Mouse (Mus musculus) yolk sac, embryonic 10.5 days (tissue): ENCODE data around the gene Cux2.
A peak's percentile ranks its signal among the peaks of the same experiment; 100 is the strongest.

Experiments used
- DNase-seq: peaks from one replicate; pipeline ENCODE4 v3.0.0-alpha.2; 2017; ENCODE audit warnings: low spot score

Cux2 gene

DNA sequence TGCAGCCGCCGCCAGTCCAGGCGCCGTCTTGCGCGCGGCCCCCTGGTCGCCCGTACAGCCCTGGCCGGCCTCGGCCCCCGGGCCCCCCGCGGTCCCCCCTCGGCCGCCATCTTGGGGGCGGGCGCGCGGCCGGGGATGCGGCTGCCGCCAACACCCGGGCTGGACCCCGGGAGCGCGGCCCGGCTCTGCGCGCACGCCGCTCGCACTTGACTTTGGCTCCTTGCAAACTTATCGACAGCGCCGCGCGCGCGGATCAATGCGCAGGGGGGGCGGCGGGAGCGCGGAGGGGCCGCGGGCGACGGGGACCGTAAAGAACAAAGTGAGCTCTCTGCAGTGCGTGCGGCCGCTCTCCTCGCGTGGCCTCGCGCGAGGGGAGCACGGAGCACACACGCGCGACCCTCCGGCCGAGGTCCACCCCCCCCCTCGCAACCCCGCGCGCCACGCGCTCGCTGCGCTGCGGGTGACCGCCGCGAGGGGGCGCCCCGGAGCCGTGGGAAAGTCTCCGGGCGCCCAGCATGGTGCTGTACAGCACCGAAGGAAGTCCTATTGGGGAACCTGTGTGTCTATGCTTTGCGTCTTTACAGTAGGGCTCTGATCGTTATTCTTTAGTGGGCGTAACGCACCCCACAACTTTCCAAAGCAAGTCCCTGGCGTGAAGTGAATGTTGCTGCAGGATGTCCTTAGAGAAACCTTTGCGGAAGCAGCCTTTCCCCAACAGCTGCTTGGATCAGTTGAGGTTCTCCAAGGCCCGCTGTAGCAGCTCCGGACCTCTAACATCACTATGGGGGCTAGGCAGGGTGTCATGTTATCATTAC lies at the start of gene Cux2:
Gene Cux2 (minus strand): TSS at position 86 of the 815 bp plus-strand sequence.
- peak; percentile 62 for DNase-seq

DNA sequence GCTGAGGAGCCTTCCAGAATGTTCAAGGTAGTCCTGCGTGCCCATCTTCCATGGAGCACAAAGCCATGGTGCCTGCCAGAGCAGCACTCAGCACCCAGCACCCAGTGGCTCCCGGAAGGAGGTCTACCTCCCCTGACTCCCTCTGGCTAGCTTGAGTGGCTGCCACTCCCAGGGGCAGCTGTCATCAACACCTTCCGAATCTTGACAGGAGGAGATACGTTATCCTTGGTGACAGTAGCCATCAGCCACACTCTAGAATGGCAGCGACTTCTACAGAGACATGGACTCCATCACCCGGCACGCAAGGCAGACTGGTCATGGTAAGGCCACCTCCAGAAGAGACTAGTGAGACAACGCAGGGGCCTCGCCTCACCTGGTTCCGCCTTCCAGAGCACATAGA lies 44.5 kb upstream of the Cux2 start:
- DNase-seq, result no peak

DNA sequence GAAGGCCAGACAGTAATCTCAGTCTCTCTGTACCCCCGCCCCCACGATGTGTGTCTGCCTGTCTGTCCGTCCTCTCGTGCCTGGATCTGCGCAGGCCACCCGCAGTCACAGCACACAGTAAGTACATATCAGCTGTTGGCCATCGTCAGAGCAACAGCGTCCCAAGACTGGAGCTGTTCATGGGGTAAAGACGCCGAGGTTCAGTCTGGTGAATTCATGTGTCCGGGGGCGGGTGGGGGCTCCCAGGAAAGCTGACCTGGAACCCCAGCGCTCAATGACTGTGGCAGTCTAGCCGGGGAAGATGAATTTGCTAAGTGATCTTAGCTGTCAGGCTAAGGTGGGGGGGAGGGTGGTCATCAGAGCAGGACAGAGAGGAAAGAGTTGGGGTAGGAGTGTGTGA lies 43.8 kb upstream of the Cux2 start:
- DNase-seq, result no peak

DNA sequence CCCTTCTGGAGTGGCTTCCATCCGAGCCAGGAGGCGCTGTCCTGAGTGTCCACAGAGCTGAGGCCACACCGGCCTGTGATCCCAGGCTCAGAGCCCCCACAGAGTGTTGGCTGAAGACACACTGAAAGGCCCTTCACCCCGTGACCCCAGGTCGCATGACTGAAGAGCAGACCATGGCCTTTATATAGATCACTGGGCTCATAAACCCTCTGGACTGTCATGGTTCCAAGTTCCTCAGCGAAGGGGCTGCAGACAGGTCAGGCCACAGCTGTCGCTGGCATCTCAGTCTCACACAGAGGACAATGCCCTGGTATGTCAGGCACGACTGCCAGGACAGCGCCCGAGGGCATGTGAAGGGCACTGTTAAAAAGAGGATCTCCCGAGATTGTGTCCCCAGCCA lies 42.9 kb upstream of the Cux2 start:
- no peak for DNase-seq

DNA sequence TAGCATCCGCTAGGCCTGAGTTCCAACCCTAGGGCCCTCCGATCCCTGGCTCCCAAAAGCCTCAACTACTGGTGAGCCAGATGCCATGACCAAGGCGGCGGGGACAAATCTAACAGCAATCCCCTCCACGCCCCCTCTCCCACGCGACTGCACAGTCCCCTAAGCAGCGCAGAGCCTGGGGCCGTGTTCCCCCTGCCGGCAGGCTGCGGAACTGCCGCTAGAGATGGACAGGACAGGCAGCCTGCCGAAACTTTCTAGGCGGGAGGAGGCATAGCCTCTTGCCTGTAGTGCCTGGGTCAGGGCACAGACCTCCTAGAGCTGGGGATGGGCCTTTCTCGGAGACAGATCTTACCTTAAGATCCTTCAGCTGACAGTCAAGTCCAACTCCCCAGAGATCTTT lies 41.2 kb upstream of the Cux2 start:
- DNase-seq, result peak; percentile 36

DNA sequence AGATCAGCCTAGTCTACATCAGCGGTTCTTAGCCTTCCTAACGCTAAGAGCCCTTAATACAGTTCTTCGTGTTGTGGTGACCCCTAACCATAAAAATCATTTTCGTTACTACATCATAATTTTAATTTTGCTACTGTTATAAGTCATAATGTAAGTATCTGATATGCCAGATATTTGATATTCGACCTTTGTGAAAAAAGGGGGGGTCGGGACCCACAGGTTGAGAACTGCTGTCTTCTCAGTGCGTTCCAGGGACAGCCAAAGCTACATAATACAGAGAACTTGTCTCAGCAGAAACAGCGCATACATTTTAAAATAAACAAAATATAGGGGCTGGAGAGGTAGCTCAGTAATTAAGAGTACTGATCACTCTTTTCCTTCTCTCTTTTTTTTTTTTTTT lies 39.8 kb upstream of the Cux2 start:
- DNase-seq, result no peak

DNA sequence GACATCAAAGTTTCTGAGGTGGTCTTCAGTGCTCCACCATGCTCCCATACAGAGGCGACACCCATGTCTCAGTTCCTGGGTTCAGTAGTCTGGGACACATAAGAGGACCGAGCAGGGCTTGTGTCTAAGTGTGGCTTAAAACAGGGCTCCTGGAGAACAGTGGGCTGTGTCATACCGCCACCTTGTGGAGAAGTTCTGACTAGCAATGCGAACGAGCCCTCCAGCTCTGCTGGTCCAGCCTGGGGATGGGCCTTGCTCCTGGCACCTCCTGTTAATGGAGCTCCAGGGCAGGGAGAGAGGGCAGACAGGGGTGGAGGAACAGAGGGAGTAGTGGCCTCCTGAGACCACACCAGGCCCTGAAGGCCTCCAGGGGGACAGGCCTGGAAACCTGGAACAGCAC lies 39.0 kb upstream of the Cux2 start:
- peak; percentile 71 for DNase-seq

DNA sequence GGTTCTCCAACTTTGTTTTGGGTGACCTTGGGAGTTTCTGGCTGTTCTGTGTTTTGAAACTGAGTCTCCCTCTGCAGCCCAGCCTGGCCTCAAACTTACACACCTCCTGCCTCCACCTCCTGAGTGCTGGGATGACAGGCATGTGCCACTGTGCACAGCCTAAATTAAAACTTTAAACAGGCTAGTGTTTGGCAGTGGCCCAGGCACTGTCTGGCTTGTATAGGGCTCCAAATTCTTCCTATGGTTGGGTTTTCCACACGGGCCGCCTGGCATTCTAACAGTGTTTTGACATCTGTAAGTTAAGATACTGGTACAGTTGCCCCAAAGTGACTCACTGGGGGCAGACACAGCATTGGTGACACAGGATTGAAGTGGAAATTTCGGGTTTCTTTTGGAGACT lies 36.2 kb upstream of the Cux2 start:
- no peak for DNase-seq

DNA sequence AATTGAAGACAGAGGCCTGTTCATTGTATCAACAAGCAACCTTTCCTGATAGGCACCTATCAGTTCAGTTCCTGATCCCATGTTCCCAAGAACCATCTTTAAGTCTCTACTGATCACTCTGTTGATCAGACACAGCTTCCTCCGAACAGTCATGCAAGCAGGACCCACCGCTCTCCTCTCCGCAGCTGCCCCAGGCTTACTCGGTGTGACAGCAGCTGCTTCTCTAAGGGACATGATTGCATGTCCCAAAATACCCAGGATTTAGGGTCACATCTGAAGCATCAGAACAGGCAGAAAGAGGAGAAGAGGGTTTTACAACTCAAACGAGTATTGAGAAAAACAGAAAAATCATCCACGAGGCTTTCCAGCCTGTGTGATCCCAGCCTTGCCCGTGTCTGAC lies 35.4 kb upstream of the Cux2 start:
- DNase-seq, result no peak

DNA sequence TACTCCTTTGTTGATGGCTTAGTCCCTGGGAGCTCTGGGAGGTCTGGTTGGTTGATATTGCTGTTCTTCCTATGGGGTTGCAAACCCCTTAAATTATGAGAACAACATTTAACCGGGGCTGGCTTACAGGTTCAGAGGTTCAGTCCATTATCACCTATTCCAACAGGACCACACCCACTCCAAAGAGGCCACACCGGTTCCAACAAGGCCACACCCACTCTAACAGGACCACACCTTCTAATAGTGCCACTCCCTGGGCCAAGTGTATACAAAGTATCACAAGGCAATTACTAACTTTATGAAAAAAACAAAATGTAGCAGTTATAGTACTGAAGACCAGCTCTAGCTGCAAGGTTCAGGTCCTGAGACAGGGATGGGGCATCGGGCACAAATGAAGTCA lies 34.6 kb upstream of the Cux2 start:
- DNase-seq, result no peak

DNA sequence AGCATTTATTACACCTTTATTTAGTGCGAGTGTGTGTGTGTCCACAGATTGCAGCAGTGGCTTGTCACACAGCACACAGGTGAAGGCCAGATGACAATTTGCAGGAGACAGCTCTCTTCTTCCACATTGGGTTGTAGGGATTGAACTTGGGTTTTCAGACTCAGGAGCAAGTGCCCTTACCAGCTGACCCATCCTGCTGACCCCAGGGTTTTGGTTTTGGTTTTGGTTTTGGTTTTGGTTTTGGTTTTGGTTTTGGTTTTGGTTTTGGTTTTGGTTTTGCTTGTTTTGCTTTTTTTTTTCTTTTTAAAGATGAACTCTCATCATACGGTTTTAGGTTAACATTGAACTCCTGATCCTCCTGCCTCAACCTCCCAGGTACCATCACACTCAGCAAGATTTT lies 33.4 kb upstream of the Cux2 start:
- DNase-seq, result no peak

DNA sequence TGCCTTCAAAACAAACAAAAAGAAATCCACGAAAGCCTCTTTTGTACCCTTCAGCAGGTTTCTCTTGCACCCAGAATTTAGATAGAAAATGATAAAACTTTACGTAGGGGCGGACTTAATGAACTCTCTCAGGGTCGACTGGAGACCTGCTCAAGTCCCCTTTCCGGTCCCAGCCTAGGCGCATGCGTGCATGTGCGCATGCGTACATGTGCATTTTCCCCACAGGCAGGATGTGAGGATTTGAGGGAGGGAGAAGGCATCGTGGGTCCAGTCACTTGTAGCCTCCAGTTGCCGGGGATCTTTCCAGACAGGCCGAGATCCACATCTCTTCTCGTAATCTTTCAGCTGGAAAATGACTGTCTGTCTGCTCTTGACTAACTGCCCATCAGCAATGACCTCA lies 31.6 kb upstream of the Cux2 start:
- DNase-seq, result no peak

DNA sequence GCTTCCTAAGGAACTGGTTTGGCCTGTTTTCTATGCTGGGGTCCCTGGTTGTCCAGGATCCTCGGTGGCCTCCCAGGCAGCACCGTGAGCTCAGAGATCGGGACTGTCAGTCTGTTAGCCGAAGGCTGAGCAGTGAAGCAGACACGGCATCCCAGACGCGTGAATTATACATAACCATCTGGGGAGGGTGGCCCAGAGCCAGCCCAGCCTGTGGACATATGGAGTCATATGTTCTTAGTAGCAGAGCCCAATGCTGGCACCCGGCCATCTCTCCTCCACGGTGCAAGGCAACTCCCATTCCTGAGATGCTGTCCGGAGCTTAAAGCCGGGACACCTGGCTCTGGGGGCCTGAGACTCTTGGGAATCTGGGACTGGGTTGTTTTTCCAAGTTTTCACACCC lies 31.0 kb upstream of the Cux2 start:
- no peak for DNase-seq

DNA sequence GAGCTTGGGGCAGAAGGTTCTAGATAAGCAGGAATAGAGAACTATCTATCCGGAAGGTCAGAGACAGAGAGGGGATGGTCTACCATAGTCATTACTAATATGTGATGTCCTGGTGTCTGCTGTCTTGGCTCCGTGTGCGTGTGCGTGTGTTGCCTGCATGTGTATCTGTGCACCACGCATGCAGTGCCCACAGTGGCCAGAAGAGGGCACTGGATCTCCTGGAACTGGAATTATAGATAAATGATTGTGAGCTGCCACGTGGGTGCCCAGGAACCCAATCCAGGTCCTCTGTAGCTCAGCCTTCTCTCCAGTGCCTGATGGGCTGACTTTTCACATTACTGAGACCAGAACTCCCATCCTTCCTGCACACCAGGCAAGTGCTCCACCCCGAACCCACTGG lies 29.9 kb upstream of the Cux2 start:
- no peak for DNase-seq

DNA sequence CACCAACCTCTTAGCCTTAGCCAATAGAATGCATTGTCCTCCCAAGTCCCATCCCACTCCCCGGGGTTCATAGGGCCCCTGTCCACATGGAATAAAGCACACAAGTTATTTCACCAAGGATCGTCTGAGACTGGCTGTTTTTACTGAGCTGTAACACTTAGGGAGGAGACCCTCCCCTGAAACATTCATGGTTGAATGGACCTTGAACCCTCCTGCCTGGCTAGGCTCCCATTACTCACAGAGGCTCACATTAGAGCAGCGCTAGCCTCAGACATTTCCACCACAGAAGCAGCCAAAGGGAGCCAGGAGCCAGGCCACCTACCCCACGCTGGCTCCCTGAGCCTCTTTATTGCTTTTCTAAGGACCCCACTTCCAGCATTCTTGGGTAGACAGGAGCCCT lies 27.3 kb upstream of the Cux2 start:
- DNase-seq, result no peak

DNA sequence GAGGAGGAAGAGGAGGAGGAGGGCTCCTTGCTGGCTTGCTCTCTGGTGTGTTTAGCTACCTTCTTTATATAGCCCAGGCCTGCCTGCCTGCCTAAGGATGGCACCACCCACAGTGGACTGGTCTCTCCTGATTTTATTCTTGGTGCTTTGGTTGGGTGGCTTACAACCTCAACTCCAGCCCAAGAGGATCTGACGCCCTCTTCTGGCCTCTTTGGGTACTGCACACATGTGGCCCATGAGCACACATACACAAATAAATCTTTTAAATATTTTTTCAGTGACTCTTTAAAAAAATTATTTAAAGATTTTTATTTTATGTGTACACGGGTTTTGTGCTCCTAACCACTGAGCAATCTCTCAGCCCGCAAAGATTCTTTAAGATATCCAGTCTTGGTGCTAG lies 25.8 kb upstream of the Cux2 start:
- no peak for DNase-seq

DNA sequence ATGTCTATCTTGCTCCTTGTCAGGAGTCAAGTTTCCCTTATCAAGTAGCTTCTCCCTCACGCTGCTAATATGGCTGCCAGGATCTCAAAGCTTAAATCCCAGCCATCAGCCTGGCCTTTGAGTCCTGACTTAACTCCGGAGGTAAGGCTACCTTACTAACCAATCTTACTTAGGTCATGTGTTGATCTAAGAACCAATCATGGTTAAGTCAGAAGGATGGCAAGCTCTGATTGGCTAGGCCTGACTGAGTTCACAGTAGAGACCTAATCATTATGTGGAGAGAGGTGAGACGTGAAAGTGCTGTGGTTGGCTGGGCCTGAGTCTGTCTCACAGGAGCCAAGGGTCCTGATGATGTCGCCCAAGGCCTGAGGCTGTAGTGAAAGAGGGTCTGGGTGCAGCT lies 22.1 kb upstream of the Cux2 start:
- no peak for DNase-seq

DNA sequence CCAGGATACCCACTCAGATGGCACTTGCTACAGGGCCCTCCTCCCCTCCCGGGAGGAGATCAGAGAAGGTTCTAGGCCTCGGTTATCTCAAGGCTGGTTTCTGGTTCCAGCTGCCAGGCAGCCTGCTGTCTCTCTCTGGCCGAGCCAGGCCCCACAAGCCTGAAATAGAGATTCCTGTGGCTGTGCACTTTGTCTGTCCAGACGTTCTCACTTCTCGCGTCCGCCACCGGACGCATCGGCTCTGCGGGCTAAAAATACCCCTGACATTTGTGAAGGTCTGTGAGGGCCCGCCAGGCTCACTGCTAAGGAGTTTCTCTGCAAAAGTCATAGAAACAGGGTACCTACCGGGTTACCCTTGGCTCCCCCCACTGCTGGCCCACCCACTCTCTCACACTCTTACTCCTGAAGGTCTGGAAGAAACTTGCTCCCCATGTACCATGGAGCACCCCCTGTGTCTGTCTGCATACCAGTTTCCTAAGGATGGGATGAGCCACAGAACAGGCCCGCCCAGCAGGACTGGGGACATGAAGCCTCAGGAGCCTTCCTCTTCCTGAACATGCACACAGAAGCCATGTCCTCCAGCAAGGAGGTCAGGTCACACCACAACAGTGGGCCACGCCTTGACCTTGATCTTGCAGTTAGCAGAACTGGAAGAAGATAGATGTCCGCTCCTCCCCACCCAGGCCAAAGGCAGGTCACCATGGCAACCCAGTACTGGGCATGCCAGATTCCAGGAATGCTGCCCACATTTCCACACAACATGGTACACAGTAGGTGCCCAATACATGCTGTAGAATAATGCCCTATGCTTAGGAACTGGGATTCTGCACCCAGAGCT lies 21.3 kb upstream of the Cux2 start:
- no peak for DNase-seq

DNA sequence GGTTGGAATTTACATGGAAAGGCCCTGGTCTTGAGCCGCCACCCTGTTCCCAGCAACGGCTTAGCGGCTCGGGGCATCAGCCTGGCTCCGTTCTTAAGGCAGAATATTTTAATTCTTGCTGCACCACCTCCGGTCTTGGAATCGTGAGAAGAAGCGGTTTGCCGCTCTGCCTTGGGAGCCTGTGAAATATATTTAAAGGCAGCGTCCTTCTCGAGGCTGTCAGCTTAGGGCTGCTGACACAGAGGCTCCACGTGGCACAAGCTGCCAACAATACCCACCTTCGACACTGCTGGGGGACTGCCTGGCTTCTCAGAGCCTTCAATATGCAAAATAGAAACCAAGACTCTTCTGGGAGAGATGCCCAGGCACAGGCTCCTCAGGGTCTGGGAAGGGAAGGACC lies 18.7 kb upstream of the Cux2 start:
- no peak for DNase-seq

DNA sequence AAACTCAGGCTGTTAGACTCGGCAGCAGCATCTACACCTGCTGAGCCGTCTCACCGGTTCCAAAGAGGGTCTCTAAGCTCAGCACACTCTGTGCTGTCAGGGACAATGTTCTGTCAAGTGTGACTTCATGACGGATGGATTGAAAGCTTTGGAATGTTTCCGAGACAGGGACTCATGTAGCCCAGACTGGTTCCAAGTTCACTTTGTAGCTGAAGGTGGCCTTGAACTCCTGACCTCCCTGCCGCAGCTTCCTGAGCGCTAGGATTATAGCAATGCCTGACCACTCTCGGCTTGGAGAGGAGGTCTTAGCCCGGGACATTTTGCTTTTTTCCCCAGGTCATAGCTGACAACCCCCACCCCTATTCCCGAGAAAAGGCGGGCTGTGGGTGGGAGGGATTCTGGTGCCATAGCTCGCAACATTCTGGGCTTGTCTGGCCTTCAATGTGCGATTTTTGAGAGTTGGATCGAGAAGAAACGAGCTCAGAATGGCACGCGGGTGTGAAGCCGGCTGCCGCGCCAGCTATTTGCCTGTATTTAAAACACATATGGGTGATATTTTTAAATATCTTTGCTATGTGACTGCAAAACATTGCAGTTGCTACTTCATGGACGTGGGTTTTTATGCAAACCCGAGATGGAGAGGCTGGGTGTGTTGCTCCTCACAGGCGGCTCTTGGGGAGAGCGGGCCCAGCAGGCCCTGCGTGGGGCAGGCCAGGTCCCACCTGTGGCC lies 13.5 kb upstream of the Cux2 start:
- no peak for DNase-seq

DNA sequence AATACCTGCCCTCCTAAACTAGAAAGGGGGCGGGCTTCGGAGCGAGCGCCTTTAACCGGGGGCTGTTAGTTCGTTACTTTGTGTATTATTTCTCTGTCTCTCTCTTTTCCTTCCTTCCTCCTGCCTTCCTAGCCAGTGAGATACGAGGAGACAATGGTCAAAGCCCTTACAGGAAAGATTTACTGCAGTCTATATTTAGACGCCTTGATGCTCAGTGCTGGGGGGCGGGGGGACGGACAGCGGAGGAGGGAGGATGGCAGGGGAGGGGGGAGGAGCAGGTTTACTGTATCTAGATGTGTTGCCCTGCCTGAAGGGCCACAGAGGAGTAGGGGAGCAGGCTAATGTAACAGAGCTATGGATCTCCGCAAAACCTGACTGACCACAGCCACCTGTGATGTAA lies 12.6 kb upstream of the Cux2 start:
- DNase-seq, result no peak

DNA sequence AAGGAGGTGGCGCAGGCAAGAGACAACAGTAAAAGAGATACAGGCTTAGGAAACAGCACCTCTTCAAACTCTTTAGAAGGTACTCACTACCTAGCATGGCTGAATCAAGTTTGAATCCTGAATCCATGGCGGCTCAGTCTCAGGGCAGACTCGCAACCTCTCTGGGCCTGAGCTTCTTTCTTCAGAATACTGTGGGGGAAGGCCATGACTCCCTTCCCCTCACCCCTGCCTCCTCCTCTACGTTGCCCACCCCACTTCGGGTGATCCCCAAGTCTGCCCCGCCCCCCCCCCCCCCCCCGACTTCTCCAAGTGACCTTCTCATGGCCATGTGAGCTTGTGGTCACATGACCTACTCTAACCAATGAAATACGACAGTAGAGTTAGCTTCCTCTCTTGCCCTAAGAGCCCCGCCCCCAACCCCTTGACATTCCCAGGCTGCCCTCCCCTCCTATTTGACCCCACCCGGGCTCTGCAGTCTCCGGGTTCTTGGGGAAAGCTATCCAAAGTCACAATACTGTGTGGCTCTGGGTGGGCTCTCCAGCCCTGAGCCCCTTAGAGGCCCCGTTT lies 10.9 kb upstream of the Cux2 start:
- DNase-seq, result peak; percentile 15
